Mouse (Mus musculus) limb, embryonic 12.5 days (tissue): ENCODE measurements around the gene Scamp1. TPM values are rescaled to one million over a fixed set of nuclear protein-coding genes. Genes with fewer than 3 reads are reported as not detected.

Source experiments
- ATAC-seq: fragments of 200-750 bp; cut with Nextera tagmentation; 2 replicates; pipeline ENCODE4 v1.8.0; 2017; ENCODE audit warnings: low read depth, moderate TSS enrichment; ENCODE audit not compliant: insufficient number of reproducible peaks, insufficient read depth, low FRiP score, low TSS enrichment
- H3K27ac ChIP-seq: fragments of 300-500 bp; sonication (generic); 2 replicates; pipeline ENCODE4 v1.5.1; 2016; ENCODE audit warnings: mild to moderate bottlenecking, moderate library complexity
- H3K27me3 ChIP-seq: fragments of 300-500 bp; sonication (generic); 2 replicates; pipeline ENCODE4 v1.6.1; 2016; ENCODE audit warnings: mild to moderate bottlenecking, moderate library complexity
- H3K36me3 ChIP-seq: fragments of 300-500 bp; sonication (generic); 2 replicates; pipeline ENCODE4 v1.6.1; 2016; ENCODE audit warnings: mild to moderate bottlenecking, moderate library complexity
- H3K4me1 ChIP-seq: fragments of 300-500 bp; sonication (generic); replicated peaks from 2 replicates; pipeline ENCODE4 v1.6.1; 2016
- H3K4me2 ChIP-seq: fragments of 300-500 bp; sonication (generic); 2 replicates; pipeline ENCODE4 v1.6.1; 2016; ENCODE audit warnings: mild to moderate bottlenecking, moderate library complexity
- H3K4me3 ChIP-seq: fragments of 300-500 bp; sonication (generic); replicated peaks from 2 replicates; pipeline ENCODE4 v1.5.1; 2016; ENCODE audit warnings: mild to moderate bottlenecking
- H3K9ac ChIP-seq: fragments of 300-500 bp; sonication (generic); replicated peaks from 2 replicates; pipeline ENCODE4 v1.6.1; 2016; ENCODE audit warnings: mild to moderate bottlenecking, moderate library complexity
- H3K9me3 ChIP-seq: fragments of 300-500 bp; sonication (generic); 2 replicates; pipeline ENCODE4 v1.6.1; 2016; ENCODE audit warnings: mild to moderate bottlenecking, moderate library complexity
- WGBS: fragments of 180-500 bp; shearing (Covaris S2); methylation state at CpG from one replicate; pipeline ENCODE4 v1.1.7; 2016; 5-methylcytosine and 5-hydroxymethylcytosine counted together
- polyA plus RNA-seq: library from polyadenylated mRNA; unstranded; fragments of >200 nt; fragmentation: Nextera tagmentation; extraction: Ambion mirVana; gene quantifications from 2 replicates; pipeline ENCODE4 v1.2.1, GENCODE M21; 2016

The Scamp1 gene
- polyA plus RNA-seq, 1 experiment from 2014 or later, result 35.3 TPM

GRCm38 (mm10) chr13:94271284-94271683, 14.4 kb downstream of the Scamp1 start:
- H3K9me3 ChIP-seq, result no peaks in the 10 kb centered on the region
- 93% methylated on average over 6 of the region's 6 CpGs for WGBS
- ATAC-seq, result no peak
- no peak overlapping the region for H3K4me2 ChIP-seq
- no peaks in the 10 kb centered on the region for H3K36me3 ChIP-seq
- no peaks in the 10 kb centered on the region for H3K27me3 ChIP-seq
- no peak overlapping the region for H3K4me3 ChIP-seq
- no peak overlapping the region for H3K9ac ChIP-seq
- peaks cover 16% of the 10 kb centered on the region for H3K4me1 ChIP-seq
- H3K27ac ChIP-seq, result no peak overlapping the region

DNA sequence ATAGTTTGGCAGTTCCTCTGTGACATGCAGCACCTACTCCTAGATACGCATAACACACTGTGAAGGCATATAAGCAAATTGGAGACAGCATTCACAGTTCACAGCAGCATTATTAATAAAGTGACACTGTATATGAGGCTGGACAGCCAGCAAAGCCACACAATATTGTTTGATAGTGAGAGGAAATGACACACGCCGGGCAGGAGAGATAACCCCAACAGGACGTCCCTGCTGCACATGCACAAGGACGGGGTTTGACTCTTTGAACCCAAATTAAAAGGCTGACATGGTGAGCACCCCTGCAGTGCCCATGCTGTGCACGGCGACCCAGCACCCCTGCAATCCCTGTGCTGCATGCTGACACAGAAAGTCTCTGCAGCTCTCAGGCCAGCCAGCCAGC, 17.5 kb downstream of the Scamp1 start:
- H3K4me3 ChIP-seq, result no peak overlapping the region
- peaks cover 16% of the 10 kb centered on the region for H3K4me1 ChIP-seq
- no peak overlapping the region for H3K9ac ChIP-seq
- H3K27me3 ChIP-seq, result no peaks in the 10 kb centered on the region
- no peak overlapping the region for H3K4me2 ChIP-seq
- H3K9me3 ChIP-seq, result no peaks in the 10 kb centered on the region
- WGBS, result 54% methylated on average over 7 of the region's 7 CpGs
- no peak overlapping the region for H3K27ac ChIP-seq
- no peaks in the 10 kb centered on the region for H3K36me3 ChIP-seq
- ATAC-seq, result no peak

- H3K4me3 ChIP-seq, result no peak overlapping the region
- ATAC-seq, result no peak
- H3K9ac ChIP-seq, result no peak overlapping the region
- H3K27ac ChIP-seq, result no peak overlapping the region
- WGBS, result 72% methylated on average over 4 of the region's 4 CpGs
- no peaks in the 10 kb centered on the region for H3K36me3 ChIP-seq
- H3K4me2 ChIP-seq, result no peak overlapping the region
- no peaks in the 10 kb centered on the region for H3K9me3 ChIP-seq
- H3K27me3 ChIP-seq, result no peaks in the 10 kb centered on the region
- H3K4me1 ChIP-seq, result peaks cover 16% of the 10 kb centered on the region
Measured at GRCm38 (mm10) chr13:94267190-94267589, 18.5 kb downstream of the Scamp1 start.

DNA sequence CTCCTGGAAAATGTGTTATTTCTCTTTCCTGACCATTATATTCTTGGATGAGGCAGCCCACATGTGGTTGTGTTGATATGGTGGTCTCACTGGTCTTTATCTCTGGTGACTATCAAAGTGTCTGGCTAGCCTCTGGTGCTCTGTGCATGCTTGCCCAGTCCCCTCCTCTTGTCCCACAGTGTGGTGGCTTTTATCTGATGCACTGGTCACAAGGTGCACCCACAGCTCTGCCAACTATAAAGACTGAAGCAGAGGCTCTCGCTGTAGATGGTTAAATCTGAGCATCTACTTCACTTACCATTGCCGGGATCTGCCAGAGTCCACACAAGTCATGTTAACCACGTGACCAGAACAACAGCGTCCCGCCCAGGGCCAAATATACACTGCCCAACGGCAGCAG, 19.1 kb downstream of the Scamp1 start:
- no peak overlapping the region for H3K4me3 ChIP-seq
- WGBS, result 90% methylated on average over 6 of the region's 6 CpGs
- no peak overlapping the region for H3K27ac ChIP-seq
- no peak for ATAC-seq
- no peaks in the 10 kb centered on the region for H3K27me3 ChIP-seq
- no peak overlapping the region for H3K4me2 ChIP-seq
- H3K36me3 ChIP-seq, result no peaks in the 10 kb centered on the region
- H3K9me3 ChIP-seq, result no peaks in the 10 kb centered on the region
- H3K4me1 ChIP-seq, result peaks cover 22% of the 10 kb centered on the region
- H3K9ac ChIP-seq, result no peak overlapping the region

- WGBS, result 64% methylated on average over 3 of the region's 3 CpGs
- Histone ChIP-seq H3K9ac (no peak overlapping the region), H3K27ac (no peak overlapping the region), H3K36me3 (no peaks in the 10 kb centered on the region), H3K4me2 (no peak overlapping the region), H3K4me3 (no peak overlapping the region), H3K4me1 (peaks cover 22% of the 10 kb centered on the region), H3K27me3 (no peaks in the 10 kb centered on the region), H3K9me3 (no peaks in the 10 kb centered on the region)
- no peak for ATAC-seq
Measured at GRCm38 (mm10) chr13:94265291-94265690, 20.4 kb downstream of the Scamp1 start.

DNA sequence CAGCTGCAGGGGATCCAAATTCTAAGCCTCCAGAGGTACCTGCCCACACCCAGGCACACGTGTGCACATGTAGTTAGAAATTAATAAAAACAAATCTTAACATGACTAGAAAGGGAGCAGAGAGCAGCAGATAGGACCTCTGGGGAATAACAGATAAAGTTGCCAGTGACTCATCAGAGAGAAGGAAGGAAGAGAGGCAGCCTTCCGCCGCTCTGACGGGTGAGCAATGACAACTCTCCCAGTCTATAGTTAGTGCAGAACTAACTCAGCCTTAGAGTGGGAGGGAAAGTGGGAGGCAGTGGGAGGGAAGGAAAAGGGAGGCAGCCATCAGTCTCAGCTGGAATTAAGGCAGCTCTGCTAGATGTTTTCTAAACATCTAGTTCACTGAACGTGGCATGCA, 21.7 kb downstream of the Scamp1 start:
- no peak overlapping the region for H3K9ac ChIP-seq
- no peak for ATAC-seq
- H3K4me2 ChIP-seq, result no peak overlapping the region
- no peak overlapping the region for H3K27ac ChIP-seq
- peaks cover 11% of the 10 kb centered on the region for H3K4me1 ChIP-seq
- 83% methylated on average over 5 of the region's 5 CpGs for WGBS
- H3K36me3 ChIP-seq, result no peaks in the 10 kb centered on the region
- no peaks in the 10 kb centered on the region for H3K27me3 ChIP-seq
- no peak overlapping the region for H3K4me3 ChIP-seq
- no peaks in the 10 kb centered on the region for H3K9me3 ChIP-seq

DNA sequence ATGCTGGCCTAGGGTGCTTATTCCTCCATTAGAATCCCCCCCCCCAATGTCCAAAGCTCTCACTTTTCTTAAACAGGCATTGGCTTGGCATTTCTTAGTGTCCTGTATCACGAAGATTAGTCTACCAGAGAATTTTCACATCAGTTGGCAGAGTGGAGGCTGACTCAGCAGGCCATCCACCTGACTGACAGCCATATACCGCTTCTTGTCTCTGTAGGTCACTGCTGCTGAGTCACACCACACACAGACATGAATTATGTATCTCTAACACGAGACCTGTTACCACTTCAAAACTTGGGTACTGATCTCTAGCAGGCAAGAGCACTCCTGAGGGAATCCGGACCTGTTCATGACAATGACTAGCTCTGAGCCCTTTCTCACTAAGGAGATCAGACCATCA, 23.1 kb downstream of the Scamp1 start:
- 85% methylated on average over 4 of the region's 4 CpGs for WGBS
- no peak for ATAC-seq
- Histone ChIP-seq H3K27ac (no peak overlapping the region), H3K4me1 (peaks cover 5% of the 10 kb centered on the region), H3K4me3 (no peak overlapping the region), H3K9ac (no peak overlapping the region), H3K27me3 (no peaks in the 10 kb centered on the region), H3K36me3 (no peaks in the 10 kb centered on the region), H3K9me3 (no peaks in the 10 kb centered on the region), H3K4me2 (no peak overlapping the region)

GRCm38 (mm10) chr13:94261624-94262023, 24.0 kb downstream of the Scamp1 start:
- peaks cover 5% of the 10 kb centered on the region for H3K4me1 ChIP-seq
- no peak overlapping the region for H3K4me2 ChIP-seq
- 45% methylated on average over 6 of the region's 6 CpGs for WGBS
- H3K27ac ChIP-seq, result no peak overlapping the region
- no peaks in the 10 kb centered on the region for H3K27me3 ChIP-seq
- peak; percentile 59; the same call in 1 of the 2 replicates for ATAC-seq
- H3K9me3 ChIP-seq, result no peaks in the 10 kb centered on the region
- H3K9ac ChIP-seq, result no peak overlapping the region
- H3K4me3 ChIP-seq, result no peak overlapping the region
- H3K36me3 ChIP-seq, result no peaks in the 10 kb centered on the region

GRCm38 (mm10) chr13:94260961-94261360, 24.7 kb downstream of the Scamp1 start:
- Histone ChIP-seq H3K9ac (no peak overlapping the region), H3K9me3 (no peaks in the 10 kb centered on the region), H3K4me1 (peaks cover 5% of the 10 kb centered on the region), H3K4me2 (no peak overlapping the region), H3K4me3 (no peak overlapping the region), H3K27ac (no peak overlapping the region), H3K27me3 (no peaks in the 10 kb centered on the region), H3K36me3 (no peaks in the 10 kb centered on the region)
- 78% methylated on average over 8 of the region's 8 CpGs for WGBS
- no peak for ATAC-seq

GRCm38 (mm10) chr13:94259210-94259609, 26.4 kb downstream of the Scamp1 start:
- Histone ChIP-seq H3K4me2 (no peak overlapping the region), H3K4me1 (peaks cover 5% of the 10 kb centered on the region), H3K4me3 (no peak overlapping the region), H3K9me3 (no peaks in the 10 kb centered on the region), H3K27me3 (no peaks in the 10 kb centered on the region), H3K36me3 (no peaks in the 10 kb centered on the region), H3K9ac (no peak overlapping the region), H3K27ac (no peak overlapping the region)
- ATAC-seq, result no peak
- 65% methylated on average over 5 of the region's 5 CpGs for WGBS

GRCm38 (mm10) chr13:94258530-94258929, 27.1 kb downstream of the Scamp1 start:
- H3K4me3 ChIP-seq, result no peak overlapping the region
- no peaks in the 10 kb centered on the region for H3K9me3 ChIP-seq
- H3K4me2 ChIP-seq, result no peak overlapping the region
- no peak overlapping the region for H3K27ac ChIP-seq
- H3K9ac ChIP-seq, result no peak overlapping the region
- 81% methylated on average over 6 of the region's 6 CpGs for WGBS
- no peaks in the 10 kb centered on the region for H3K27me3 ChIP-seq
- H3K36me3 ChIP-seq, result no peaks in the 10 kb centered on the region
- H3K4me1 ChIP-seq, result peaks cover 5% of the 10 kb centered on the region
- no peak for ATAC-seq

DNA sequence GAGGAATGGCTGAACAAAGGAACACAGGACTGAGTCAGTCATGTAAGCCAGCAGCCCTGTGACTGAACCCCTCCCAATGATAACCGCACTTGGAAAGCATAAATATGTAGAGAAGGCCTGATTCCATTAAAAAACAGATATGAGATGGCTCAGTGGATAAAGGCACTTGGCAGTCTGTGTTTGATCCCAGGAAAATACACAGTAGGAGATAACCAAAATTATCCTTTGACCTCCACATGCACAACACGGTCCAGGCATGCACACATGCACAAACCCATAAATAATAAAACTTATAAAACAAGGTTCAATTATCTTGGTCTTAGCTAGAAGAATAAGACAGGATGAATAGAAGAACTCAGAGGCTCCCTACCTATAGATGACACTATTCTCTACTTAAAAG, 27.9 kb downstream of the Scamp1 start:
- H3K4me2 ChIP-seq, result no peak overlapping the region
- no peak overlapping the region for H3K4me3 ChIP-seq
- ATAC-seq, result no peak
- no peak overlapping the region for H3K27ac ChIP-seq
- H3K36me3 ChIP-seq, result no peaks in the 10 kb centered on the region
- WGBS, result 75% methylated on average over 2 of the region's 2 CpGs
- H3K4me1 ChIP-seq, result peaks cover 5% of the 10 kb centered on the region
- H3K27me3 ChIP-seq, result no peaks in the 10 kb centered on the region
- no peak overlapping the region for H3K9ac ChIP-seq
- no peaks in the 10 kb centered on the region for H3K9me3 ChIP-seq
